Mouse (Mus musculus): ENCODE results near the gene Brwd3.
A peak's percentile ranks its signal among the peaks of the same experiment; 100 is the strongest.

Gene Brwd3

DNA sequence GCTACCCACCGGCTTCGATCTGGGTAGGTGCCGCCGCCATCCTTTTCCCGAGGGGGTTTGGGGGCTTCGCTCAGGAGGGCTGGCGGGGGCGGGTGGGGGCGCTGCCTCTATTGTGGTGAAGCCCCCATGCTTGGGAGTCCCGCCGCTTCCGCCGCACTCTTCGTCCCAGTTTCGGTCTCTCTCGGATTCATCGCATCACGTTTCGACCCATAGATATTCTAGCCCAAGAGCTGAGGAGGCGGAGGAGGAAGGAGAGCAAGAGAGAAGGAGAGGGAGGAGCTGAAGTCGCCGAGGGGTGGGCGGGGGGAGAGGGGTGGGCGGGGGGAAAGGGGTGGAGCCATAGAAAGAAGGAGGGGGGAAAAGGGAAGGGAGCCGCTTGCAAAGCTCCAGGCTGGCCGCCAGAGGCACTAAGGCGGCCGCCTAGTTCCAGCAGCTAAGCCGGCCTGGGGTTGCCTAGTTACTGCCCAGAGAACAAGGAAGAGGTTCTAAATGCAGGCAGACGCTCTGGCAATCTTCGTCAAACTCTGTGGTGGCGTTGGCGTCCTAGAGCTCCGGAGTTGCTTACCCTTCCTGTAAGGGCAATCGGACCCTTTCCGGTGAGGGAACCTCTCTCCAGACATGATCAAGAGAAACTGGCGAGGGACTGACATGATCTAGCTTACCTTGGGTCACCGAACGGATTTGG, at the start of gene Brwd3:
Brwd3 (minus strand) TSS at position 283 of the 685 bp plus-strand sequence.
- DNase-seq (ENCODE audit: low spot score): peak; percentile 51

DNA sequence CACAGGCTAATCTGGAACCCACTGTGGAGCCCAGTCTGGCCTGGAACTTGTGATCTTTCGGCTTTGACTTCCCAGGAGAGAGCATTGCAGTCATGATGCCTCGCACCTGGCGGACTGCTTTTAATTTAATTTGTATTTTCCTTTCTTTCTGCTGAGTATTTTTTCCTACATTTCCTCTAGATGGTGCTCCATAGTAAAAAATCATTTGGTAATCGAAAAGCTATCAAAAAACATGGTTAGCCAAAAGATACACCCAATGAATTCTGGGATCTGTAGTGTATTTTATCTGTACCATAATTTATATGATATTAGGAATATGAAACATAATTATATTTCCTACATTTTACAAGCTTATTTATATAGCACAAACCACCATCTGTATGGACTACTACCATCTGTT, 28.5 kb upstream of the Brwd3 start:
- DNase-seq (ENCODE audit: low spot score): no peak

DNA sequence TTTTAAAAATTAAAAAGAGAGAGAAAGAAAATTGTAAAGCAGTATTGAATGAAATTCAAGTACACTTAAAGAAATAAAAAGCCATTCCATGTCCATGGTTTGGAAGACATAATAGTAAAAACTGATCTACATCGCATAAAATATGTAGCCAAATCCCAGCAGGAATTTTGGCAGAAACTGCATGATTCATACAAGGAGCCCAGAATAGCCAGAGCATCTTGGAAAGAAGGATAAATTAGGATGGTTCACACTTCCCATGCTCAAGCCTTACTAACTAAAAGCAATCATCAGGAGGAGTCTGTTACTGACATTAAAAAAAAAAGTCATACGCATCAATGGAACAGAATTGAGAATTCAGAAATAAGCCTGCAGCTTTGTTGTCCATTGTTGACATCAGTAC, 8.5 kb upstream of the Brwd3 start:
- DNase-seq (ENCODE audit: low spot score): no peak

DNA sequence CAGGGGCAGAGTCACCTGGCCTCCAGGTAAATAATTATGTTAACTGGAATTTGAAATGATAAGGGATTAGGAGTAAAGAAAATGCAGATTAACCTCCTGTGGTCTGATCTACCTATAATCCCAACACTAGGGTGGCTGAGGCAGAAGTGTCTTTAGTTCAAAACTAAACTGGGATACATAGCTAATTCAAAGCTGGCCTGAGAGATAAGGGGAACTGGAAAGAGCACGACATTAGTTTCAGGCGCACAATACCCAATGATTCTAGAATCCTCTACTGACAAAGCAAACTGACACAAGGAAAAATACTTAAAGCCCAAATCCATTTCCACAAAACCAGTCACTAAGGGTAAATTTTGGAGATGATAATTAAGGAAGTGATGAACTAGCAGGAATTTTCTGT, 2.2 kb upstream of the Brwd3 start:
- DNase-seq (ENCODE audit: low spot score): no peak

DNA sequence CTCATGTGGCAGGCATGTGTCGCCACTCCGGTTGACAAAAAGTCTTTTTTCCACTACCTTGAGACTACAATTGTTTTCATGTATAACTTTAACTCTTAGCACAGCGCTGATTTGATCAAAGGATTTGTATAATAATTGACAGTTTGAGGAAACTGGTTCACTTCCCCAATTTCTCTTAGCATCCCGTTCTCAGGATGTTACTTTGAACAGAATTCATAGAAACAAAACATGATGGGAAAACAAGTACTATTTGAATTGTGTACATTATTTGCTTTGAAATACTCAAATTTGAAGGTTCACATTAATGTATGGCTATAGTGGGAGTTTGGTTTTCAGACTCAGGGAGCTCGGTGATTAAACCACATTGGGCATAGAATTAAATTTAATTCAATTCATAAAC, 1.1 kb upstream of the Brwd3 start:
- DNase-seq (ENCODE audit: low spot score): no peak

DNA sequence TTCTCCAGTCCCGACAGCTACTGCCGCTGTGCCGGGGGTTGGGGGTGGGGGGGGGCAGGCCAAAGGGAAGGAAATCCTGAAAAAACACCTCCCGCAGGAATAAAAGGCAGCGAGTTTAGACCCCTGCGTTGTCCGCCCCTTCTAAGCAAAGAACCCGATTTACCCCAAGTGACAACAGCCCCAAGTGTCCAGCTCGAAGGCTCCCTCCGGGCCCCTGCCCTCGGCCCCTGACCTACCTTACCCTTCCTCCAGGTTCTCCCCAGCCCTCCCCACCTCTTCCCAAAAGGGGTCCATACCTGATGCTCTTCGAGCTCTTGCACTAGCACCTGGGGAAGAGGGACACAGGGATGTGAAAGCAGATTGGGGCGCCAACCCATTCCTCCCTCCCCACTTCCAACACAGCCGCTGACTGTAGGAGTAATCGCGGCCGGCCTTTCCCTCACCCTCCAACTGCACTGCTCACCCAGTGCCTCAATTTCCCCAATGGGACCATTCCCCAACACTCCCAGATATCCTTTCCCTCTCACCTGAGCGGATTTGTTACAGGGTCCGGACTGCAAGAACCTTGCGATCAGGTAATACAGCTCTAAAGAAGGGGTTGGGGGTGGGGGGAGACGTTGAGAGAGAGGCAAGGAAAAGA, 671 bp downstream of the Brwd3 start:
- no peak for DNase-seq (ENCODE audit: low spot score)

DNA sequence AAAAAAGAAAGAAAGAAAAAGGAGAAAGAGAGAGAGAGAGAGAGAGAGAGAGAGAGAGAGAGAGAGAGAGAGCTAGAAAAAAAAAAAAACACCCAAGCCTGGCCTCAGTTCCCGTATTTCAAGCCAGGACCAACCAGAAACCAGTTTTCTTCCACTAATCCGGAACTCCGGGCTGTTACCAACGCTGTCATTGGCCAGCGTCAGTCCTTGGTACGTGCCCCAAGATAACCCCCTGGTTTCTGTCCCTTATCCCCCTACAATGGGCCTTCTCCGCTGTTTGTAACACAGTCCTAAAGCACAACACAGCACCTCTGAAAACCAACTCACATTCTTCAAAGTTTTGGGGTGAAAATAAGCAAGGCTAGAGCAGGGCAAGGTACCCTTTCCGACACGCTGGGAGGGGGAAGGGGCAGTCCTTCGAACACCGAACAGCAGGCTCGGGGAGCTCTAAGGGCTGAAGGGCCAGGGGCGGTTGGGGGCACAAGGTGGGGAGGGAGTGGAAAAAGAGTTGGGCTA, 1.4 kb downstream of the Brwd3 start:
- DNase-seq (ENCODE audit: low spot score): peak; percentile 87

DNA sequence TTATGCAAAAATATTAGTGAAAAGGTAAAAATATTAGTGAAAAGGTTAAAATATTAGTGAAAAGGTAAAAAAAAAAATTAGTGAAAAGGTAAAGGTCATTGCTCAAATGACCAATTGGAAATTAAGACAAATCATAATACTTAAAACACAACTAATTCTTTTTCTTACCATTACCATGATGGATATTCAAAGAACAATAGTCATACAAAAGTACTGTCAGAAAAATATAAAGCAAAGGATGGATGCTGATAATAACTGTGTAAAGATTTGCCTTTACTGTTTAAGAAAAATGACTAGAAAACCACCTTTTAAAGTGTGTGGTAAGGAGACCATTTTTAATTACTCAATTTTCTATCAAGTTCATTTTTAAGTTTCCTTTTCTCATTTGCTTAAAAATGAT, 2.9 kb downstream of the Brwd3 start:
- DNase-seq (ENCODE audit: low spot score): no peak

DNA sequence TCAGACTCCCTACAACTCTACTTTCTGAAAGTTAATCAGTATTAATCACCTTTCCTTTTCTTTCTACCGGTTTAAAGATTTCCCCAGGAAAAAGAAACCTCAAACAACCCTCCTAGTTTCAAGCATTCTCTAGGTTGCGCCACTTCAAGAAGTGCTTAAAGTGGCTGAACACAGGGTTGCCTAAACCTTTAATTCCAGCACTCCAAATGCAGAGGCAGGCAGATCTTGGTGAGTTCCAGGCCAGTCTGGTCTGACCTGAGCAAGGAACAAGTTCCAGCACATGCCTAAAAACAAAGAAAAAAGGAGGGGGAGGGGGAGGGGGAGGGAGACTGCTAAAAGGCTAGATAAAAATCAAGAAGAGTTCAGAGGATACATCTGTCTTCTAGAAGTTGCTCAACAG, 6.1 kb downstream of the Brwd3 start:
- DNase-seq (ENCODE audit: low spot score): no peak

DNA sequence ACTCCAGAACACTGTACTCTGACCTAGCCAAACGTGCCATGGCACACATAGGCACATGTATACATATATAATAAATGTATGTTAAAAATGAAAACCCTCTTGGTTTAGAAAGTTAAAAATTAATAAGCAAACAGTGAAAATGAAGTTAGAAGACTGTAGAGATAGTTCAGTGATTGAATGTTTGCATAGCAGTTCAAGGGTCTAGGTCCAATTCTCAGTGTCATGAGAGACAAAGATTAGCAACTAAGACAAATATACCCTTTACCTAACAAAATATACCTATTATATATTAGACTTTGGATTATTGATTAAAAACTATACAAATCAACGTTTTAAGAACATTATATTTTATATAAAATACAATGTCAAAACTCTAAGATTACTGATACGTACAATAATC, 36.9 kb downstream of the Brwd3 start:
- DNase-seq (ENCODE audit: low spot score): no peak

DNA sequence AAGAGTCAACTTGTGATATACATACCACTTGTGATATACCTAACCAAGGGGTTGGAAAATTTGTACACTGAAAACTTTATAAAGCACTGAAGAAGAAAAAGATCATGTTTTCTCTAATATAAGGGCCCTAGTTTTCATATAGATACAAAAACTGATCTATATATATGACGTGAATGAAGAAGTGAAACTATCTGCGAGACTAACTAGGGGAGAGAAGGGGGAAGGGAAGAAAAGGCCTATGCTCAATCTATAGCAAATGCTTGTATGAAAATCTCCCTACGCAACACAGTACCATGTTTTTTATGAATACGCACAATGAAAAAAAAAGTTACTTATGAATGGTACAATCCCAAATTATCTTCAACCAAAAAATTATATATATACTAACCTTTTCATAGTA, 50.4 kb downstream of the Brwd3 start:
- DNase-seq (ENCODE audit: low spot score): no peak

DNA sequence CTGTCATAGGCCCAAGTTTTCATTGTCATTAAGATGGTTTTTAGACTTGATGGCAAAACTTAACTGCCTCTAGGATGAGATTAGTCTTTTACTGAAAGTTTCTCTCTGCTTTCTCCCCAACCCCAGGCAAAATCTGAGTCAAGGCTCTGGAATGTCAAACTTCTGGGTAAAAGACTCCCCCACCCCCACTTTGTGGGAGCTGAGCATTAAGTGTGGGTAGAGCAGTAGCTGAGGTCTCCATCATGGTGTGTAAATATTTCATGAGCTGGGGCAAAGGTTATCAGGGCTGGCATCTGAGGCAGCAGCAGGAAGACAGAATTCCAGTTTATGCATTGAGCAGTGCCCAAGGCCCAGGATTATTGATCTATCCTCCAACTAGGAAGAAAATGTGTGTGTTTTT, 102.4 kb downstream of the Brwd3 start:
- no peak for DNase-seq (ENCODE audit: low spot score)

DNA sequence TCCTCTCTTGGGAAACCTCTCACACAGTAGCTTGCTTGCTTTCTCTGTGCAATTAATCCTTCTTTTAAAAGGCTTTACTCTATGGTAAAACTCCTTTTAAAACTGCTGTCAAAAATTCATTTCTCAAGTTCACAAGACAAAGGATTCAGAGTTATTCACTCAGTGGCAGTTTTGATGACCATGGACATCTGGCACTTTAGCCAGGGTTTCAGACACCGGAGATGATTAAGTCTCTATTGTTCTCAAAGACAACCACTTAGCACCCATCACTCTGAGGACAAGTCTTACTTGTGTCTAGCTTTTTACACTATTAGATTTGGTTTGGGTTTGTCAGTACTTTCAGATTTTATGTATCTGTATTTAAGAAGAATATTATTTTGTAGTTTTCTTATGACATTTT, 104.6 kb downstream of the Brwd3 start:
- DNase-seq (ENCODE audit: low spot score): no peak

DNA sequence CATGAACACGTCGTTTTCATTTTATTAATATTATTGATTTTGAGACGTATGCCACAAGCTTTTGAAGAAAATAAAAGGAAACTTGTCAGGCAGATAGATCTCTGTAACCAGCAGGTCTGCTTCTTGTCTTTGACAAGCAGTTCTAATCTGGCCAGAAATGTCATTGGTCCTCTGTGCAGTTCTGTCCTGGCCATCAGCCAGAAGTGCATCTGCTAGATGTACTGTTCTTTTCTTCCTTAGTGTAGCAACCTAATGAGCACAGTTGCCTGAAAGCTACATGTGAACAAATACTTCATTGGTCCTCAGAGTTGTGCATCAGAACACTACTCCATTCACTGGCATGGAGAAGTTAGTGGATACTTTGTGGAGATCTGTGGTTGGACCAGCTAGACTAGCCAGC, 105.1 kb downstream of the Brwd3 start:
- DNase-seq (ENCODE audit: low spot score): no peak

DNA sequence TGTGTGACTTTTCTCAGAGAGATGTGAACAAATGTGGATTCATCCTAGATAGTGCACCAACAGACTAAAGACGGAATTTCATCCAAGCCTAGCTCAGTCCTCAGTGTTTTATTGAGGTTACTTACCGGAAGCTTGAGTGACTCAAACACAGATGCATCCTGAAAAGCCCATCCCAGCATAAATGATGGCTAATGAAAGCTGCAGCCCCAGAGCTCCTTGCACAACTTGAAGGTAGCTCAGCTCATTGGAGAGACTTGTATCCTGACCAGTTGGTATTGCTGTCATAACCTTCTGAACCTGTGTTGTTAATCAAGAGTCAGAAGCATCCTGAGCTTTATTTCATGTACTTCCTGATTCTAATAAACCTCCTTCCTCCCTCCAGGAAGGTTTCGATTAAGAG, 105.8 kb downstream of the Brwd3 start:
- DNase-seq (ENCODE audit: low spot score): no peak

DNA sequence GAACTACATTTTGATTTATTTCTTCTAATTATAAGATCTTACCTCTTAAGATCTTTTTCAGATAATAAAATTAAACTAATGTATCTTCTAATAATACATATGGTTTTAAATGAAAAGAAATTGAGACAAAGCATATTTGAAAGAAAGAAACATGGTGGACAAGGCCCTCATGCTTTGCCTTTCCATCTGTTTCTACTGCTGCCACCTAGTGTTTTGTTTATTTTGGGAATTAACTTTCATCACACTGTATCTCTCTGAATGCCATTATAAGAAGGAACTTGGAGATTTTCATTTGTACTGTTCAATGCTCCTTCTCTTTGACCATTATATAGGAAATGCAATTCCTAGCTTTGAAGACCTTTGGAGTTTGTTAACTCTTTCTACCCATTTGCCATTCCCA, 109.9 kb downstream of the Brwd3 start:
- no peak for DNase-seq (ENCODE audit: low spot score)

DNA sequence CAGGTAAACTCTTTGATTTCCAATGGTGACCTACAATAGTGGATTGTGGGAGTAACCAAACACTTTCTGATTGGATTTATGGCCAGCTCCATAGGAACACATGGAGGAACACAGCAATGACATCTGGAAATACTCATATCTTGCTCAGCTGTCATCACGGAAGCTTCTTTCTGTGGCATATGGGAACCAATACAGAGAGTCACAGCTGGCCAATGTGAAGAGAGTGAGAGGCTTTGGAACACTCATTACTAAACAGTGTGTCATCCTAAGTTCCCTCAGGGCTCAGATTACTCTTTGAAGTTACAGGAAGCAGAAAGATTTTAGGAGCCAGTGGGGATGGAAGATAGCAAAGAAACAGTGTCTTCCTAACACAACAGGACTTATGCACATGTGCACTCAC, 111.7 kb downstream of the Brwd3 start:
- DNase-seq (ENCODE audit: low spot score): no peak

DNA sequence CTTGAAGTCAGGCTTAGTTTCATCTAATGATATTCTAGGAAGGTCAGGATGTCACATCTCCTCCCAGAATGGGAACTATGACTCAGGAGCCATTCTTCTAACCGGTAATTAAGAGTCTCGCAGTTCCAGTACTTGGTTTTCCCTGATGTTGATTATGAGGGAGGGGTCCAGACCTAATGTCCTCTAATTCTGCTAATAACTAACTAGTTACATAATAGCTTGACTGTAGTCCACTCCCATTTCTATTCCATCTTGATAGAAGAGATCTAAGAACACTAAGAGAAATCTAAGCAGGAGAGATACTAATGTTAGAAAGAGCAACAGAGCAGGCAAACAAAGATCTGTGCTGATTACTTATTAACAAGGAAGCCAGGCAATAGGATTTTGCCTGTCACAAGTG, 129.9 kb downstream of the Brwd3 start:
- no peak for DNase-seq (ENCODE audit: low spot score)
